Mouse (Mus musculus) ovary, postnatal 14 days (tissue): Measurements from ENCODE around the gene Mfsd6l.

Experiments used
- DNase-seq: peaks from one replicate; pipeline ENCODE4 v3.0.0; 2022; ENCODE audit warnings: low spot score

Gene Mfsd6l

GRCm38 (mm10) chr11:68553981-68554471, 2.0 kb upstream of the Mfsd6l start:
- DNase-seq = no peak

GRCm38 (mm10) chr11:68559546-68559945, 3.6 kb downstream of the Mfsd6l start:
- no peak for DNase-seq

GRCm38 (mm10) chr11:68561957-68562950, 6.3 kb downstream of the Mfsd6l start:
- DNase-seq = no peak

GRCm38 (mm10) chr11:68564356-68565031, 8.5 kb downstream of the Mfsd6l start:
- DNase-seq = no peak

- no peak for DNase-seq
These were observed 9.0 kb downstream of the Mfsd6l start for GRCm38 (mm10) chr11:68565032-68565429.

GRCm38 (mm10) chr11:68566447-68567059, 10.6 kb downstream of the Mfsd6l start:
- DNase-seq = peak; percentile 65

- no peak for DNase-seq
These were observed 14.9 kb downstream of the Mfsd6l start for GRCm38 (mm10) chr11:68570861-68571260.

GRCm38 (mm10) chr11:68577076-68577475, 21.1 kb downstream of the Mfsd6l start:
- DNase-seq = no peak

- no peak for DNase-seq
These were observed 23.5 kb downstream of the Mfsd6l start for GRCm38 (mm10) chr11:68579462-68579881.

- no peak for DNase-seq
These were observed 24.6 kb downstream of the Mfsd6l start for GRCm38 (mm10) chr11:68580566-68580965.

GRCm38 (mm10) chr11:68583225-68583624, 27.2 kb downstream of the Mfsd6l start:
- DNase-seq = no peak

GRCm38 (mm10) chr11:68583906-68584480, 28.0 kb downstream of the Mfsd6l start:
- no peak for DNase-seq

GRCm38 (mm10) chr11:68585890-68586289, 29.9 kb downstream of the Mfsd6l start:
- no peak for DNase-seq

- DNase-seq = no peak
These were observed 30.7 kb downstream of the Mfsd6l start, which contains the start of gene Ccdc42 for GRCm38 (mm10) chr11:68586721-68587120. TSS of gene Ccdc42 (plus strand) at chr11:68587021.

GRCm38 (mm10) chr11:68589055-68589809, 33.2 kb downstream of the Mfsd6l start:
- peak; percentile 68 for DNase-seq

GRCm38 (mm10) chr11:68591708-68592107, 35.7 kb downstream of the Mfsd6l start:
- no peak for DNase-seq

GRCm38 (mm10) chr11:68593247-68593646, 37.3 kb downstream of the Mfsd6l start:
- DNase-seq = no peak

GRCm38 (mm10) chr11:68597912-68598311, 41.9 kb downstream of the Mfsd6l start:
- DNase-seq = no peak

- no peak for DNase-seq
These were observed 44.6 kb downstream of the Mfsd6l start for GRCm38 (mm10) chr11:68600551-68601021.

- DNase-seq = no peak
These were observed 45.6 kb downstream of the Mfsd6l start for GRCm38 (mm10) chr11:68601486-68601991.
